Mouse (Mus musculus): ENCODE measurements around the gene Brwd1. TPM values are rescaled to one million over a fixed set of nuclear protein-coding genes. Genes with fewer than 3 reads are reported as not detected.
"Not testable (repeated sequence)": the region's sequence is repeated elsewhere in the genome, so short reads cannot be mapped to it uniquely, and the experiment has no call there.

The Brwd1 gene
- polyA plus RNA-seq, 1 experiment from 2014 or later: 109 TPM

GRCm38 (mm10) chr16:96114729-96115128 lies 32.4 kb upstream of the Brwd1 start:
- H3K36me3 ChIP-seq (ENCODE audit: insufficient read depth): no peaks in the 10 kb centered on the region
- peak; percentile 28; the same call in 1 of the 2 replicates for TF ChIP-seq CTCF (IDR thresholded peaks at IDR 0.05; ENCODE audit: low read depth)
- no peak overlapping the region for H3K27ac ChIP-seq (ENCODE audit: low read depth)
- H3K9ac ChIP-seq: no peak overlapping the region
- ATAC-seq (ENCODE audit: insufficient read depth) (no peak), DNase-seq (no peak)
- 51% methylated on average over 4 of the region's 4 CpGs for WGBS
- H3K9me3 ChIP-seq (ENCODE audit: low read depth, low read length): no peaks in the 10 kb centered on the region
- no peak overlapping the region for H3K4me2 ChIP-seq
- H3K4me3 ChIP-seq (ENCODE audit: low read depth, low read length): no peak overlapping the region
- no peaks in the 10 kb centered on the region for H3K4me1 ChIP-seq (ENCODE audit: insufficient read depth)
- no peaks in the 10 kb centered on the region for H3K27me3 ChIP-seq (ENCODE audit: insufficient read depth, low read length)

- H3K36me3 ChIP-seq (ENCODE audit: insufficient read depth): no peaks in the 10 kb centered on the region
- no peaks in the 10 kb centered on the region for H3K27me3 ChIP-seq (ENCODE audit: insufficient read depth, low read length)
- ATAC-seq (ENCODE audit: insufficient read depth) (no peak), DNase-seq (no peak)
- no peak for TF ChIP-seq CTCF (IDR thresholded peaks at IDR 0.05; ENCODE audit: low read depth)
- H3K4me3 ChIP-seq (ENCODE audit: low read depth, low read length): no peak overlapping the region
- no peaks in the 10 kb centered on the region for H3K9me3 ChIP-seq (ENCODE audit: low read depth, low read length)
- no peak overlapping the region for H3K9ac ChIP-seq
- H3K27ac ChIP-seq (ENCODE audit: low read depth): no peak overlapping the region
- no peak overlapping the region for H3K4me2 ChIP-seq
- no peaks in the 10 kb centered on the region for H3K4me1 ChIP-seq (ENCODE audit: insufficient read depth)
- 42% methylated on average over 2 of the region's 2 CpGs for WGBS
These were observed 30.4 kb upstream of the Brwd1 start for GRCm38 (mm10) chr16:96112769-96113168.

GRCm38 (mm10) chr16:96110655-96111345 lies 28.5 kb upstream of the Brwd1 start:
- Histone ChIP-seq H3K4me1 (ENCODE audit: insufficient read depth) (no peaks in the 10 kb centered on the region), H3K4me2 (no peak overlapping the region), H3K9ac (no peak overlapping the region), H3K4me3 (ENCODE audit: low read depth, low read length) (no peak overlapping the region), H3K9me3 (ENCODE audit: low read depth, low read length) (no peaks in the 10 kb centered on the region), H3K27ac (ENCODE audit: low read depth) (no peak overlapping the region), H3K36me3 (ENCODE audit: insufficient read depth) (no peaks in the 10 kb centered on the region), H3K27me3 (ENCODE audit: insufficient read depth, low read length) (no peaks in the 10 kb centered on the region)
- TF ChIP-seq CTCF (IDR thresholded peaks at IDR 0.05; ENCODE audit: low read depth): no peak
- whole genome bisulfite sequencing: 80% methylated on average over 5 of the region's 5 CpGs
- ATAC-seq (ENCODE audit: insufficient read depth) (no peak), DNase-seq (no peak)

GRCm38 (mm10) chr16:96109673-96110072 lies 27.3 kb upstream of the Brwd1 start:
- Histone ChIP-seq H3K4me1 (ENCODE audit: insufficient read depth) (no peaks in the 10 kb centered on the region), H3K27ac (ENCODE audit: low read depth) (no peak overlapping the region), H3K4me2 (no peak overlapping the region), H3K27me3 (ENCODE audit: insufficient read depth, low read length) (no peaks in the 10 kb centered on the region), H3K9me3 (ENCODE audit: low read depth, low read length) (no peaks in the 10 kb centered on the region), H3K9ac (no peak overlapping the region), H3K4me3 (ENCODE audit: low read depth, low read length) (no peak overlapping the region), H3K36me3 (ENCODE audit: insufficient read depth) (no peaks in the 10 kb centered on the region)
- no peak for TF ChIP-seq CTCF (IDR thresholded peaks at IDR 0.05; ENCODE audit: low read depth)
- no peak for ATAC-seq (ENCODE audit: insufficient read depth)
- no peak for DNase-seq
- WGBS: 53% methylated on average over 4 of the region's 4 CpGs

GRCm38 (mm10) chr16:96103036-96103435 lies 20.7 kb upstream of the Brwd1 start:
- Histone ChIP-seq H3K4me3 (ENCODE audit: low read depth, low read length) (no peak overlapping the region), H3K9me3 (ENCODE audit: low read depth, low read length) (no peaks in the 10 kb centered on the region), H3K27ac (ENCODE audit: low read depth) (no peak overlapping the region), H3K36me3 (ENCODE audit: insufficient read depth) (no peaks in the 10 kb centered on the region), H3K27me3 (ENCODE audit: insufficient read depth, low read length) (no peaks in the 10 kb centered on the region), H3K9ac (no peak overlapping the region), H3K4me2 (no peak overlapping the region), H3K4me1 (ENCODE audit: insufficient read depth) (no peaks in the 10 kb centered on the region)
- TF ChIP-seq CTCF (IDR thresholded peaks at IDR 0.05; ENCODE audit: low read depth): peak; percentile 57
- WGBS: 33% methylated on average over 2 of the region's 2 CpGs
- ATAC-seq (ENCODE audit: insufficient read depth): no peak
- peak; percentile 55 for DNase-seq

- H3K36me3 ChIP-seq (ENCODE audit: insufficient read depth); DNase-seq; H3K4me2 ChIP-seq; ATAC-seq (ENCODE audit: insufficient read depth); H3K9ac ChIP-seq; H3K9me3 ChIP-seq (ENCODE audit: low read depth, low read length); H3K4me3 ChIP-seq (ENCODE audit: low read depth, low read length); H3K27ac ChIP-seq (ENCODE audit: low read depth); H3K27me3 ChIP-seq (ENCODE audit: insufficient read depth, low read length); H3K4me1 ChIP-seq (ENCODE audit: insufficient read depth): not testable (repeated sequence)
These were observed 15.5 kb upstream of the Brwd1 start for GRCm38 (mm10) chr16:96097811-96098210.

- Histone ChIP-seq H3K27ac (ENCODE audit: low read depth) (no peak overlapping the region), H3K4me1 (ENCODE audit: insufficient read depth) (peaks cover 4% of the 10 kb centered on the region; the same call in 1 of the 2 replicates), H3K36me3 (ENCODE audit: insufficient read depth) (no peaks in the 10 kb centered on the region), H3K9me3 (ENCODE audit: low read depth, low read length) (no peaks in the 10 kb centered on the region), H3K27me3 (ENCODE audit: insufficient read depth, low read length) (no peaks in the 10 kb centered on the region), H3K9ac (no peak overlapping the region), H3K4me3 (ENCODE audit: low read depth, low read length) (no peak overlapping the region), H3K4me2 (no peak overlapping the region)
- no peak for ATAC-seq (ENCODE audit: insufficient read depth)
- 71% methylated on average over 5 of the region's 5 CpGs for whole genome bisulfite sequencing
- no peak for TF ChIP-seq CTCF (IDR thresholded peaks at IDR 0.05; ENCODE audit: low read depth)
- DNase-seq: no peak
These were observed 13.6 kb upstream of the Brwd1 start for GRCm38 (mm10) chr16:96095966-96096365.

Measured in lung, embryonic 14.5 days (tissue).